Mouse (Mus musculus) small intestine, adult 2 months (tissue): ENCODE measurements around the gene Anapc5. TPM values are rescaled to one million over a fixed set of nuclear protein-coding genes. Genes with fewer than 3 reads are reported as not detected.

Experiments
- H3K27ac ChIP-seq: fragments of 200-500 bp; 2 replicates; pipeline ENCODE4 v1.5.1; 2012; ENCODE audit warnings: low read depth, low read length, control low read depth, inconsistent platforms; ENCODE audit not compliant: insufficient read depth
- H3K27me3 ChIP-seq: fragments of 200-500 bp; 2 replicates; pipeline ENCODE4 v1.6.1; 2012; ENCODE audit warnings: mild to moderate bottlenecking, moderate library complexity, low read length, inconsistent platforms; ENCODE audit not compliant: control insufficient read depth, insufficient read depth
- H3K36me3 ChIP-seq: fragments of 200-500 bp; 2 replicates; pipeline ENCODE4 v1.6.1; 2012; ENCODE audit warnings: mild to moderate bottlenecking, low read length, control low read depth, inconsistent platforms; ENCODE audit not compliant: control insufficient read depth, insufficient read depth
- H3K4me1 ChIP-seq: fragments of 200-500 bp; 2 replicates; pipeline ENCODE4 v1.6.1; 2012; ENCODE audit warnings: low read length, inconsistent platforms, mixed read lengths; ENCODE audit not compliant: control insufficient read depth, insufficient read depth, insufficient read length
- H3K4me3 ChIP-seq: fragments of 200-500 bp; 2 replicates; pipeline ENCODE4 v1.5.1; 2012; ENCODE audit warnings: low read depth, mild to moderate bottlenecking, control low read depth, inconsistent platforms, low read length, moderate library complexity
- CTCF ChIP-seq: fragments of 200-500 bp; IDR thresholded peaks from 2 replicates; pipeline ENCODE4 v1.5.1; 2012; ENCODE audit warnings: low read depth, mild to moderate bottlenecking, control low read depth, inconsistent platforms, low read length, moderate library complexity, mixed read lengths; ENCODE audit not compliant: insufficient replicate concordance, insufficient read length; ENCODE audit errors: extremely low read depth
- POLR2A ChIP-seq: fragments of 200-500 bp; IDR thresholded peaks from 2 replicates; pipeline ENCODE4 v1.6.1; 2012; ENCODE audit warnings: low read depth, mild to moderate bottlenecking, control low read depth, inconsistent platforms, low read length, moderate library complexity
- WGBS: fragments of 180-500 bp; shearing (Covaris S2); methylation state at CpG from one replicate; pipeline ENCODE4 v1.1.7; 2018; 5-methylcytosine and 5-hydroxymethylcytosine counted together
- polyA plus RNA-seq: library from polyadenylated mRNA; depleted of rRNA; stranded (reverse); fragments of >200 nt; gene quantifications from 2 replicates; pipeline ENCODE4 v1.2.3, GENCODE M21; 2012

Anapc5 gene
- polyA plus RNA-seq, 1 experiment: 94.7 TPM

- H3K27ac ChIP-seq: no peak overlapping the region
- TF ChIP-seq POLR2A (no peak), CTCF (no peak)
- peaks cover 3% of the 10 kb centered on the region; the same call in 1 of the 2 replicates for H3K27me3 ChIP-seq
- H3K4me1 ChIP-seq: peaks cover 10% of the 10 kb centered on the region
- H3K4me3 ChIP-seq: no peak overlapping the region
- no peaks in the 10 kb centered on the region for H3K36me3 ChIP-seq
- WGBS: 77% methylated on average over 11 of the region's 11 CpGs
Measured at GRCm38 (mm10) chr5:122773756-122774155, 47.4 kb downstream of the Anapc5 start.

GRCm38 (mm10) chr5:122771428-122771827 lies 49.7 kb downstream of the Anapc5 start:
- TF ChIP-seq CTCF (no peak), POLR2A (no peak)
- Histone ChIP-seq H3K27me3 (no peaks in the 10 kb centered on the region), H3K27ac (no peak overlapping the region), H3K4me1 (peaks cover 10% of the 10 kb centered on the region), H3K36me3 (no peaks in the 10 kb centered on the region), H3K4me3 (no peak overlapping the region)
- WGBS: 71% methylated on average over 9 of the region's 9 CpGs

GRCm38 (mm10) chr5:122770806-122771261 lies 50.3 kb downstream of the Anapc5 start:
- 44% methylated on average over 10 of the region's 10 CpGs for WGBS
- Histone ChIP-seq H3K4me1 (peaks cover 10% of the 10 kb centered on the region), H3K36me3 (no peaks in the 10 kb centered on the region), H3K27ac (peak overlapping the region; percentile 43), H3K4me3 (no peak overlapping the region), H3K27me3 (no peaks in the 10 kb centered on the region)
- no peak for TF ChIP-seq POLR2A
- no peak for TF ChIP-seq CTCF

GRCm38 (mm10) chr5:122770304-122770703 lies 50.8 kb downstream of the Anapc5 start:
- WGBS: 57% methylated on average over 7 of the region's 7 CpGs
- peak overlapping the region; percentile 43 for H3K27ac ChIP-seq

GRCm38 (mm10) chr5:122769101-122769568 lies 52.0 kb downstream of the Anapc5 start:
- Histone ChIP-seq H3K27me3 (no peaks in the 10 kb centered on the region), H3K36me3 (no peaks in the 10 kb centered on the region), H3K4me1 (peaks cover 5% of the 10 kb centered on the region), H3K4me3 (no peak overlapping the region), H3K27ac (no peak overlapping the region)
- no peak for TF ChIP-seq POLR2A
- TF ChIP-seq CTCF: no peak
- 81% methylated on average over 15 of the region's 15 CpGs for WGBS

More at GRCm38 (mm10) chr5:122770304-122770703, 50.8 kb downstream of the Anapc5 start:
- no peaks in the 10 kb centered on the region for H3K36me3 ChIP-seq
- TF ChIP-seq POLR2A (no peak), CTCF (no peak)
- no peak overlapping the region for H3K4me3 ChIP-seq
- H3K27me3 ChIP-seq: no peaks in the 10 kb centered on the region
- peaks cover 8% of the 10 kb centered on the region for H3K4me1 ChIP-seq

GRCm38 (mm10) chr5:122767283-122767682 lies 53.9 kb downstream of the Anapc5 start:
- Histone ChIP-seq H3K4me1 (peaks cover 10% of the 10 kb centered on the region), H3K36me3 (no peaks in the 10 kb centered on the region), H3K27me3 (no peaks in the 10 kb centered on the region), H3K27ac (no peak overlapping the region), H3K4me3 (no peak overlapping the region)
- 92% methylated on average over 11 of the region's 11 CpGs for WGBS
- TF ChIP-seq CTCF (no peak), POLR2A (no peak)

GRCm38 (mm10) chr5:122764032-122764464 lies 57.1 kb downstream of the Anapc5 start:
- no peak overlapping the region for H3K27ac ChIP-seq
- H3K36me3 ChIP-seq: peaks cover 1% of the 10 kb centered on the region; the same call in 1 of the 2 replicates
- no peak overlapping the region for H3K4me3 ChIP-seq
- H3K27me3 ChIP-seq: no peaks in the 10 kb centered on the region
- peaks cover 8% of the 10 kb centered on the region for H3K4me1 ChIP-seq
- 61% methylated on average over 10 of the region's 10 CpGs for WGBS
- TF ChIP-seq POLR2A: no peak
- no peak for TF ChIP-seq CTCF
